Mouse (Mus musculus) ovary, postnatal 14 days (tissue): ENCODE results near the gene Nutm2.
"Not testable (repeated sequence)": the region's sequence is repeated elsewhere in the genome, so short reads cannot be mapped to it uniquely, and the experiment has no call there.

Experiments used
- DNase-seq: peaks from one replicate; pipeline ENCODE4 v3.0.0; 2022; ENCODE audit warnings: low spot score

Gene Nutm2

DNA sequence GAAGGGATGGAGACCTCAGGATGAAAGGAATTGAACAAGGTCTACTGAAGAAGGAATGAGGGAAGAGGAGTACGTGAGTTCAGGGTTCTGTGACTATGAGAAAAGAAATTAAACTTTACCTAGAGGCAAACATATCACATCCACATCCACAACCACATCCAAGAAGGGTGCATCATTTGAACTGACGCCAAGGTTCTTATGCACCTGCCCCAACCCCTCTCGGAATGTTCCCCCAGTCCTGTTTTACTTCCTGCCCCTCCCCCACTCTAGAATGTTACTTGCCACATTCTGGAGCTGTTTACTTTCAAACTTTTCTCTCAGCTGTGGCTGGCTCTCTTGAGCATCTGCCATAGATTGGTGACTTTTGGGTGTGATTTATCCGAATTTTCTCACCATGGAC lies at the start of gene Nutm2:
Gene Nutm2, plus strand, starts transcription at position 301 of the 400 bp plus-strand sequence.
- no peak for DNase-seq

- DNase-seq = peak; percentile 65
These were observed 49.5 kb upstream of the Nutm2 start, which contains the start of gene Fbxw17 for GRCm38 (mm10) chr13:50417389-50418183. Gene Fbxw17 (plus strand): TSS chr13:50417864.

- DNase-seq = no peak
These were observed 48.7 kb upstream of the Nutm2 start for GRCm38 (mm10) chr13:50418421-50418820.

DNA sequence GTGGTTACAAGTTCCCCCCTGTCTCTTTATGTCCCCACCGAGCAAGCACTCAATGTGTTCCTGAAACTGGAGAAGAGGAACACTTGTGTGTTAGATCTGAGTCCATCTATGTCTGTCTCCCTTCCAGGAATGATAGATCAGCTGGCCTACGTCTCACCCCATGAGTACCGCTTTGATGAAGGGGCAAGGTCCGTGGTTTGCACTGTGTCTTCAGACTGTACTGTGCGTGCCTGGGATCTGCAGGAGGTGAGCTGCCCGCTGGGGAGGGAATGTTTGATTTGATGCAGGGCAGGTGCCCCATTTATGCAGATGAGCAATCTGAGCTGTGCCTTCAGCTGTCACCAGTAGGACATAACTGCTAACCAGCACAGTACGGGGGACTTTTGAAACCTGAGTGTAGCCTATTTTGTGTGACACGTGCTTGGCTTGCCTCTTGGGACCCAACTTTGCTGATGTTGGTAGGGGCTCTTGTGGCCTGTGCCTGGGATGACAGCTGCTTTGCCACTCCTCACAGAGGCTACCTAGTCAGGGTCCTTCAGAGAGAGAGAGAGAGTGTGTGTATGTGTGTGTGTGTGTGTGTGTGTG lies 43.4 kb upstream of the Nutm2 start:
- no peak for DNase-seq

DNA sequence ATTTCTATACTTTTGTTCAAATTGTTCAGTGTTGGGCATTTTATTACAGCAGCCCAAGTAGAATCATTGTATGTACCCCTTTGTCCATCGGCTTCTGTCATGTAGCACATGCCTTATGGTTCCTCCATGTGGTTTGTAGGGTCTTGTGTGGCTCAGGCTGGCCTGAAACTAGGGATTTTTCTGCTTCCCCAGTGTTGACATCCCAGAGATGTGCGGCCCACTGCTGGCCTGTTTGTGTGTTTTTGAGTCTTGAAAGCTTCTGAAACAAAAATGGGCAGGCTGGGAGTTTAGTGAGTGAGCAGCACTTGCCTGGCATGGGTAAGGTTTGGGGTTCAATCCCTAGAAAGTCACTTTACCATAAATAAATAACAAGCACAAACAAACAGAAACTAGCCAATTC lies 42.6 kb upstream of the Nutm2 start:
- DNase-seq = no peak

DNA sequence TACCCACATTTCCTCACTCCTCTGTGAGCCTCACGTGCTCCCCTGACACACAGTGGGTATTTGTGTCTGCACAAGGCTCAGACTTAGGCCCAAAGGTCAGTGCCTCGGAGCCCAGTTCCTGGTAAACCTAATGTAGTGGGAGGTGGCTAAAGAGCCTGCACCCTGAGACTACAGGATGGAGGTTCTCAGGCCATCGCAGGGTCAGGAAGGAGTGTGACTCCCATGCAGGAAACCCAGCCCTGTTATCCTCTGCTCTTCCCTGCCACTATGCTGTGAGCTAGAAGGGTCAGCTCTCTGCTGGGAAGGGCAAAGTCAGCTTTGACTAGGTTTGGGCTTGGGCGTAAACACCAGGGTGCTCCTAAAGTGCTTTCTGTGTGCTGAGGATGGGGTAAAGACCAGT lies 40.4 kb upstream of the Nutm2 start:
- no peak for DNase-seq

DNA sequence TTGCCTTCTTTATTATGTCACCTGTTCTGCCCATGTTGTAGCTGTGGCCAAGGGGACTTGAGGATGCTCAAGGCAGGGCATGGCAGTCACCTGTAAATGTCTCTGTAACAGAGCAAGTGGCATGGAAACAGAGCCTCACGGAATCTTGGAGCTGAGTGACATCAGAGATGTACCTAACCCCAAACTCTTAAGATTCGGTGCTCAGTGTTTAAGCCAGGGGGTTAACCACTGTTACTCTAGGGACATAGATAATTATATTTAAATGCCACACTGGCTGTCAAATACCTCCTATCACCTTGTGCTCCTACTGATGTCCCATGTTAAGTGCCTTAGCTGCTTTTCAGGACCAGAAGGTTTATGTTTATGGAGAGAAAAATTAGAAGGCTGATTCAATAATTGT lies 23.3 kb upstream of the Nutm2 start, which contains the start of gene Gm47429:
Gene Gm47429, minus strand, starts transcription at position 101 of the 400 bp plus-strand sequence.
- no peak for DNase-seq

DNA sequence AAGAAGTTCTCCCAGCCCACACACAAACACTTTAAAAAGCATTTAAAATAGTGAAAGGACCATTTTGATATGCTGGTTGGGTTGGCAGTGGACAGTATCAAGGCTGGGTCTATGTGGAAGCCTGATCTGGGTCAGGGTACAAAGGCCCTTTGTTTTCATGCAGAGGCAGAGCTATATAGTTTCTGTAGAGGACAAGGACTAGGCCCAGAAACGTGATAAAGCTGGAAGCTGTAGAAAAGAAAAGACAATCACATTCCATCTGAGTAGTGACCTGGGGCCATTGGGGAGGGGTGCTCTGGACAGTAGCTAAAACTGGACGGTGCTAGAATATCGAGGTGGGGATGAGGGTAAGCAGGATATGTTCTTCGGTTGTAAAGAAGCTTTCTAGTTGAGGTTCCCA lies 21.8 kb upstream of the Nutm2 start:
- no peak for DNase-seq

DNA sequence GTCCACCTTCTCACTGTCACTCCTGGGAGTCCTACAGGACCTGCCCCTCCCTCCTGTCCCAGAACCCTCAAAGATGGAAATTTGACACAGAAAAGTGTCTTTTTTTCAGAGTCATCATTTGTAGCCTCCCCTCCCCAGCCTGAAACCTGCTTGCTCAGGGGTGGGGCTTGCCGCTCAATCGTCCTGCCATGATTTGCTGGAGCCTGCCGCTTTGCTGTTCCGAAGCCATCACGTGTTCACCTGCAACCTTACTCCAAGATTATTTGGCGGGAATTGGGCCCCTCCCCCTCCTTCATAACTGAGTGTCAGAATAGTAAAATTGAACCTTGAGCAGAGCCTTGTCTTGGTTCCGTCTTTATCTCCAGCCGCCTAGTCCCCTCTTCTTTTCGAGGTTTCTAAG lies 14.8 kb upstream of the Nutm2 start:
- not testable (repeated sequence) for DNase-seq

- no peak for DNase-seq
These were observed 13.7 kb upstream of the Nutm2 start for GRCm38 (mm10) chr13:50453426-50453825.

- not testable (repeated sequence) for DNase-seq
These were observed 6.7 kb upstream of the Nutm2 start for GRCm38 (mm10) chr13:50460433-50460832.

- DNase-seq = no peak
These were observed 2.2 kb upstream of the Nutm2 start for GRCm38 (mm10) chr13:50464621-50465562.

GRCm38 (mm10) chr13:50488510-50488909 lies 21.4 kb downstream of the Nutm2 start:
- DNase-seq = not testable (repeated sequence)

DNA sequence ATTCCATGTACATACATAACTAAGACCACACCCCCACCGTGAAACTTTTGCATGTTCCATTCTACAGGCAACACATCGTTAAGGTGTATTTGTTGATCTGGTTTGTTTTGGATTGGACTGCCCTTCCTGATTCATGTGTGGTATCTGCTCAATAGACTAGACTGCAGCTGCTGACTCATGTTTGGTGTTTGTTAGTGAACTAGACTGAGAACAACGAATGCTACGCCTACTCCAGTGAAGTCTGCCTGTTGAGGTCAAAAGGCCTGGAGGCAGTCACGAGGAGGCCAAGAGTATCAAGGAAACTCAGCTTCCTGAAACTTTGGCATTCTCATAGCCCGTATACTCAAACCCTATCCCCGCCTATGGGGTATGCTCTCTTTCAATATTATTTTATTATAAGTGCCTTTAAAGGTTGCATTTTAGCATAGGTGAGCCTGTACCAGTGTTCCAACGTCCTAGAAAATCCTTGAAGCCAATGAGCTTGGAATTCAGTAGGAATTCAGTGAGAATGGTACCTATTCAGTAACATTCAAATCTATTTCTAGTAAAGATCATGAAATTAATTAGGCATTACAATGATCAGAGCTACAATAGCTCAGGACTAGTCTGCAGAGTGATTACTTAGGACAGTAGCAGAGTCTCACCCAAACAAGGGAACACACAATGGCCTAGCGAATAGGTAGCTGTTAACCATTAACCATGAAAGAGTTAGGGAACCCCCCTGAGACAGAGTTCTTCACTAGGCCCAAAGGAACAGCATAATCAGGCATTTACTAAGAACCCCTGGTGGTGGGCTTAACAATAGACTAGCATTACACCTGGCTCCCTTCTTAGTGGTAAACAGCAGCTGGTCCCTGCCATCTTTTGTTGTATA lies 43.6 kb downstream of the Nutm2 start:
- not testable (repeated sequence) for DNase-seq
